Mouse (Mus musculus): ENCODE measurements at regions not wholly inside any gene's neighbourhood (a gene's known extent, or its start where the extent isn't known, plus 50 kb on each side); places are given as distances from the start of the nearest gene placed in this dataset.
A peak's percentile ranks its signal among the peaks of the same experiment; 100 is the strongest.

GRCm38 (mm10) chr13:110450526-110450925, 55.7 kb downstream of the Plk2 start:
- no peak for DNase-seq (ENCODE audit: extremely low spot score, low read depth, low spot score)

DNA sequence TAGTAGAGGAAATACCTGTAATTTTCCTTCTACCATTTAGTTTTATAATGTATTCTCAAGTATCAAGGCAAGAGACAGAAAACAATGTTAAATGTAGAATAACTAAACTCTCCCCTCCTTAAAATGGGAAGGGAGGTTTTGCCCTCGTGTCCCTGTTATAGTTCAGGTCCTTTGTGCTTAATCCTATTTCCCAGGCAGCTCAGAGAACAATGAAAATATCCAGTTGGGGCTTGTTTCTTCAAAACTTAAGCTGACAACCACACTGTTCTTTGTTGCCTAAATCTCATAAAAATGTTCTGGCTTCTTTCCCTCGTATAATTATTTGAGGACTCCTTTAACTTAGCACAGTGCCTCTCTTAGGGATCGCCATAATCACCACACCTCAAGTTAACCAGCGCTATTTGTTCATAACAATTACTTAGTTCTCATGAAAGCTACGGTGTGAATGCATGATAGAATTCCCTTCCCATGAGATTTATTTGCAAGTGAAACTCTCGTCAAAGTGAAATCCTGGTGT, 57.2 kb downstream of the Plk2 start:
- no peak for DNase-seq (ENCODE audit: extremely low spot score, low read depth, low spot score)

- DNase-seq (ENCODE audit: extremely low spot score, low read depth, low spot score) = no peak
These were observed 60.2 kb downstream of the Plk2 start for GRCm38 (mm10) chr13:110455085-110455484.

GRCm38 (mm10) chr13:110455569-110456196, 60.8 kb downstream of the Plk2 start:
- no peak for DNase-seq (ENCODE audit: extremely low spot score, low read depth, low spot score)

- DNase-seq (ENCODE audit: extremely low spot score, low read depth, low spot score) = no peak
These were observed 63.9 kb downstream of the Plk2 start for GRCm38 (mm10) chr13:110458701-110459100.

DNA sequence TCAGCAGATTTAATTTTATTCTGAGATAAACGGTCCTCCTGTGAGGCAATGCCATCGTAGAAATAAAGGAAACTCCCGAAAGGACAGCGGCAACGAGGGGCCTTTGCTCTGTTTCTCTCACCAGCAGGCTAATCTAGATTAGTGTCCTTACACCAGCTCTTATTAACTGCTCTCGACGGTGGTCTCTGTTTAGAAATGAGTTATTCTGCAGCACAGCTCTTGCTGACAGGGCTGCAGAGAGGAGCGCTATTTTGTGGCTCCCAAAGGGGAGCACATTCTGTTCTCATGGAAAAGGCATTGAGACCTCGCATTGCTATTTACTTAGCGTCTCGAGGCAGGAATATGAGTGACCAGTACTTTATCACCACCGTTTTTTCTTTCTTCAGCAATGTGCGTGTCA, 66.7 kb downstream of the Plk2 start:
- no peak for DNase-seq (ENCODE audit: extremely low spot score, low read depth, low spot score)

GRCm38 (mm10) chr13:110471526-110471925, 76.7 kb downstream of the Plk2 start:
- no peak for DNase-seq (ENCODE audit: extremely low spot score, low read depth, low spot score)

GRCm38 (mm10) chr13:110477709-110478108, 82.9 kb downstream of the Plk2 start:
- DNase-seq (ENCODE audit: extremely low spot score, low read depth, low spot score) = no peak

GRCm38 (mm10) chr13:110484358-110484940, 89.6 kb downstream of the Plk2 start:
- no peak for DNase-seq (ENCODE audit: extremely low spot score, low read depth, low spot score)

- no peak for DNase-seq (ENCODE audit: extremely low spot score, low read depth, low spot score)
These were observed 90.7 kb downstream of the Plk2 start for GRCm38 (mm10) chr13:110485515-110485914.

DNA sequence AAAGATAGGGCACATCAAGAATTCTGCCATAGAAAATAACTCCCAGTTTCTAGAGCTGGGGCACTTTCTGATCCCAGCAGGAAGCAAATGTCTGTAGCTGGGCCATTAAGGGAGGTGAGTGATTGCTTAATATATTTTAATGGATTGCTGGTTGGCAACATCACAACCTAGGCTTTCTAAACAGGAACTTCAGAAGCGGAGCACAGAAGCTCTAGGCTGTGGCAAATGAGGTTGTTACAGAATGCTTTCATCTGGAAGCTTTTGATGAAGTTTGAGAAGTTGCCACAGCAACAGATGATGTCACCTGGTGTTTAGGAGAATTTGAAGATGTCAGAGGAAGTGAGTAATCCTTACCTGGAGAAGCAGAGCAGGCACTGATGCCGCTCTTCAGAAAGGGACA, 95.3 kb downstream of the Plk2 start:
- peak; percentile 54 for DNase-seq (ENCODE audit: extremely low spot score, low read depth, low spot score)

DNA sequence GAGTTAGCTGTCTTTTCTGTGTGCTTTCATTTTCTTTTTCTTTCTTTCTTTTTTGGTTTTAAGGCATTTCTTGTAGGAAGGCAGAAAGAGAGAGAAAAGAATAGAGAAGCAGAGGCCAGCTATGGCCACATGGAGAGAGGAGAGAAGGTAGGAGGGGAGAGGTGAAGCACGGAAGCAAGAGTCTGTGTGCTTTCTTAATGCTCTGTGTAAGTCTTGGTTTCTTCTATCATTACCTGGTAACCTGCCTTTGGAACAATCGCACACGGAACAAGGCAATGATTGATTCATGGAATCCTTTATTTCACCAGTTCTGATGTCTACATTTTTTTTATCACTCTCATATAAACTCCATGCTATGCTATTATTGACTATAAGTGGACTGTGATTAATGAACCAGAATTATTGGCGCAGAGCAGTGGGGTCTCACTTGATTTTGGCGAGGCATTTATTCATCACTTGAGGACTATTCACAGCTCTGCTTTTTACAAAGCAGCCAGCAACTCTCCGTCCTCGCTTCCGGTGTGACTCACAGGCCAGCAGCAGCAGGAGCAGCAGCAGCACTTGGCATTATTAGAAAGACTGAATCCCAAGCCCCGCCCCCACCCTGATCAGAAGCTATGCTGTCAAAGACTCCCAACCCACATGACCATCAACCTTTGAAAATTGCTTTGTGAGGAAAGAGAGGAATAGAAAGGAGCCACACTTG, 97.6 kb downstream of the Plk2 start:
- no peak for DNase-seq (ENCODE audit: extremely low spot score, low read depth, low spot score)

DNA sequence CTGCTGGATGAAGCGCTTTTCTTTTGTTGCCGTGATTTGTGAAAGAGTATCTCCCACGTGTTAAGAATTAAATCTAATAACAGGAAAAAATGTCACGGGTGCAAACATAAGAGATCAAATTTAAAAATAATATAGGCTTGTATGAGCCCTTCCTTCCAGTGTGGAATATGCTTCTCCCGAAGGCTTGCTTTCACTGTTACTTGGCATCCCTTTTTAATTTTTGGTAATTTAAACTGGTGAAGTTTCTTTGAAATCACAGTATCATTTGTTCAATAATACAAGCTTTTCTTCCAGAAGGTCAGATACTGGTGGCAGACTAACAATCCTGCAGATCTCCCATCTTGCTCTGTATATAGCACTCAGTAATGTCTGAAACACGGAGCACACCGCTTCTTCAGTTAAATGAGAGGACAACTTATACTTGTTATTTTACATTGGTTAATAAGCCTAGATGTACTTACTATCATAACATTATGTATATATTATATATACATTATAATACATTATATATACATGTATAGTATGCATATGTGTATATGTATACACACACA, 98.2 kb downstream of the Plk2 start:
- DNase-seq (ENCODE audit: extremely low spot score, low read depth, low spot score) = no peak

DNA sequence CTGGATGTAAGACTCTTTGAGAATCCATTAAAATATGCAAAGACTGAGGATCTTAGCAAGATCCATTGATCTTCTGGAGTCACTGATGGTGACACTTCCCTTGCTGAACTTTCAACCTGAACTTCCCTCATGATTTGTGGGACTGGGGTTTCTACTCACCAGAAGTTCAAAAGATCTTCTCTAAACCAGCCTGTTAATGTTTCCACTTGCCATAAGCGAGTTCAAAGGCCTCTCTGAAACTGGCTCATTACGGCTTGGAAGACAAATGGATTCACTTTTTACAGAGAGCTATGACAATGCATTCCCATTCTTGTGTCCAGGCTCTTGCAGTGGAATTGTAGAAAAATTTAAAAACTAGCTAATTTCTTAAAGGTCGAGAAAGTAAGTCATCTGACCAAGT, 102.6 kb downstream of the Plk2 start:
- DNase-seq (ENCODE audit: extremely low spot score, low read depth, low spot score) = no peak

GRCm38 (mm10) chr13:110507814-110508362, 113.0 kb downstream of the Plk2 start:
- no peak for DNase-seq (ENCODE audit: extremely low spot score, low read depth, low spot score)

DNA sequence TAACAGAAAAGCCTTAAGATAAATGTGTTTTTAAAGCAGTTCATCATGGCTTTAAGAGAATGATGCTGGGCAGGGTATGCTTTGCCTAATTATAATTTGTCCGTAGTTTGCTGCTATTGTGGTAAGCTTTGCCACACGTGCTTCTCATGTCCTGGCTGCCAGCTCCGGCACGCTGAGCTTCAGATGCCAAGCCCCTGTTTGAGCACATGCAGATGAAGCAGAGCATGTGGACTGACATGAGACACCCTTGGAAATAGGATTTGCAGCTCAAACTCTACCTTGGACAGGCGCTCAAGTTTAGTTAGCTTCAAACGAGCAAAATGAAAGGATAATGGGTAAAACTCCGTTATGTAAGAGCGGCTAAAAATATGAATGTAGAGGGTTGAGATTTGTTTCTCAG, 123.1 kb downstream of the Plk2 start:
- no peak for DNase-seq (ENCODE audit: extremely low spot score, low read depth, low spot score)

GRCm38 (mm10) chr13:110522974-110523373, 128.1 kb downstream of the Plk2 start:
- DNase-seq (ENCODE audit: extremely low spot score, low read depth, low spot score) = no peak

- DNase-seq (ENCODE audit: extremely low spot score, low read depth, low spot score) = no peak
These were observed 132.8 kb downstream of the Plk2 start for GRCm38 (mm10) chr13:110527681-110528080.

DNA sequence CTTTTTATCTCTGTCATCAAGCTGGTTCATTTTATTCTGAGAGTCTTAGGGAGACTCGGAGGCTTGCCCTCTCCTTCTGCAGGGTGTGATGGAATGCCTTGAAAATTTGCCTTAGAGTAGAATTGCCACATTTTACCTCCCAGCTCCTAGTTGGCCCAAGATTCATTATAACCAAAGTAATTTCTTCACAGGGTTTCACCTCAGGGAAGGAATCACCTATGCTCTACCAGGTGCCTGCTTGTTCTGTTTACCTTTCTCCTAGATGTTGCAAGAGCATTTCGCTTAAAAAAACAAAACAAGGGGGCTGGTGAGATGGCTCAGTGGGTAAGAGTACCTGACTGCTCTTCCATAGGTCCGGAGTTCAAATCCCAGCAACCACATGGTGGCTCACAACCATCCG, 134.8 kb downstream of the Plk2 start:
- DNase-seq (ENCODE audit: extremely low spot score, low read depth, low spot score) = no peak

DNA sequence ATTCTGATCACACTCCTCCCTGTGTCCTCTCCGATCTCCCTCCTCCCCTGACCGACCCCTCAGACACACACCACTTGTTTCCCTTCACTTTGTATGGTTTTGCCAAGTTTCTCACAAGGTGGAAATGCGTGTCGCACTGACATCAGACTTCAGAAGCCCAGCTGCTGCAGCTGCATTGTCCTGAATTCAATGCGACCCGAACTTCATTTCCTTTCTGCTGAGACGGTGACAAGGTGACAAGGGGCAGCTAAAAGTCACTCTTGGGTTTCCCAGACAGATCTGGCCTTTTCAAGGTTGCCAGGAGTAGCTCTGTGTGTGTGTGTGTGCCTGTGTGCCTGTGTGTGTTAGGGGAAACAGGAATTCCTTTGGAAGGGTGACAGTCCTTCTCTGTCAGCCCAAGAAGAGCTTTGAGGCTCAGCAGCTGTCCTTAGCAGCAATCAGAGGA, 139.5 kb downstream of the Plk2 start:
- DNase-seq (ENCODE audit: extremely low spot score, low read depth, low spot score) = no peak

DNA sequence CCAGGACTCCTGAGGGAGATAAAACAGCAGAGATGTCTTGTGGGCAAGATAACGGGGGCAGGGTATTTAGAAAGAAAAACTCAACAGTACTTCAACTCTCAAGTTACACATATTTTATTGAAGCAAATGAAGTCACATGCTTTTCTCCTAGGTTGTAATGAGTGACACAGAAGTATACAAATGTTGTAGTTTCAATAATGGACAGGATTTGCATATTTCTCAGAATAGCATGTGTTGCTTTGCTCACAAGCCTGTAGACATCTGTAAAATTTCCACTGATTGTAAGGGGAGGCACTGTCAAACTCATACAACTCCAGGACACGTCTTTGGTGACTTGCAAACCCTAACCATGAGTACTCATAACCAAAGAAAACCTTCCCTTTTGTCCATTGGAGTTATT, 140.9 kb downstream of the Plk2 start:
- no peak for DNase-seq (ENCODE audit: extremely low spot score, low read depth, low spot score)

Data from hindlimb bud, embryonic 11.5 days (tissue).